Mouse (Mus musculus): ENCODE data around the gene Trim67.

GRCm38 (mm10) chr8:124754792-124755190, 38.1 kb upstream of the Trim67 start:
- TF ChIP-seq POLR2A (IDR thresholded peaks at IDR 0.05; ENCODE audit: borderline replicate concordance, insufficient read depth, low read length) (no peak), CTCF (IDR thresholded peaks at IDR 0.05; ENCODE audit: borderline replicate concordance, insufficient read depth, low read depth, low read length) (no peak)
